ENCODE assay signal across 15 mouse cellular contexts in genomic region chr16:45923731-45924424, GRCm38 (mm10). TPM values are rescaled to one million over a fixed set of nuclear protein-coding genes. Genes with fewer than 3 reads are reported as not detected.
DNase-seq lines count a peak whose midpoint lies in the region; ATAC-seq and TF ChIP-seq lines count a peak whose summit lies in the region.
"Had no signal": no experiment of that assay in that cellular context is flagged by ENCODE, and none has a peak within 500 bp of the region (broad histone marks: within the 10 kb centered on the region; RNA-seq: fewer than 3 reads in every experiment).

No protein-coding gene starts in this region.

- DNase-seq in heart, adult 8-10 months (ENCODE audit: low spot score), result peak; percentile 34
- DNase-seq in heart, postnatal 4 days, result no peak
- no peak for DNase-seq in lung, postnatal 0 days (ENCODE audit: low spot score)
- DNase-seq in lung, postnatal 10 days, result no peak
- DNase-seq in heart, postnatal 0 days (ENCODE audit: low spot score), result no peak
- peak; percentile 20 for DNase-seq in yolk sac, embryonic 10.5 days (ENCODE audit: low spot score)
- no peak for DNase-seq in thymus, postnatal 25 days
- DNase-seq in adrenal gland, postnatal 36 days, result no peak
- DNase-seq: adrenal gland, postnatal 14 days; cerebellum, adult 11 months; lung, adult 18-20 months; right cerebral cortex, adult 18-20 months had no signal

- H3K4me1 ChIP-seq in lung, postnatal 0 days (ENCODE audit: insufficient read depth, low read depth, low read length), result peaks cover 40% of the 10 kb centered on the region; the same call in 1 of the 2 replicates
- peaks cover 25% of the 10 kb centered on the region for H3K4me1 ChIP-seq in heart, postnatal 0 days (ENCODE audit: control insufficient read depth, insufficient read depth)
- H3K4me1 ChIP-seq: midbrain, embryonic 12.5 days had no signal

- no peaks in the 10 kb centered on the region for H3K27me3 ChIP-seq in lung, postnatal 0 days (replicated peaks; ENCODE audit: insufficient read depth, low read length)
- H3K27me3 ChIP-seq in heart, postnatal 0 days (ENCODE audit: control insufficient read depth, insufficient read depth, low read length), result no peaks in the 10 kb centered on the region
- H3K27me3 ChIP-seq: embryonic facial prominence, embryonic 15.5 days; midbrain, embryonic 12.5 days had no signal

- H3K36me3 ChIP-seq in lung, postnatal 0 days (ENCODE audit: insufficient read depth, low read length), result no peaks in the 10 kb centered on the region
- H3K36me3 ChIP-seq in heart, postnatal 0 days (replicated peaks; ENCODE audit: control insufficient read depth, insufficient read depth, low read length), result no peaks in the 10 kb centered on the region
- H3K36me3 ChIP-seq: embryonic facial prominence, embryonic 15.5 days; midbrain, embryonic 12.5 days had no signal

- H3K9ac ChIP-seq in lung, postnatal 0 days (replicated peaks; ENCODE audit: low read depth), result no peak overlapping the region
- H3K9ac ChIP-seq in heart, postnatal 0 days (replicated peaks; ENCODE audit: low read depth, low read length), result no peak overlapping the region
- H3K9ac ChIP-seq: embryonic facial prominence, embryonic 15.5 days; midbrain, embryonic 12.5 days had no signal

- no peak overlapping the region for H3K4me3 ChIP-seq in lung, postnatal 0 days (ENCODE audit: low read depth, low read length)
- H3K4me3 ChIP-seq in heart, postnatal 0 days (ENCODE audit: low read depth, low read length), result no peak overlapping the region
- H3K4me3 ChIP-seq: embryonic facial prominence, embryonic 15.5 days; left cerebral cortex, adult 2 months; midbrain, embryonic 12.5 days had no signal

- 41% methylated on average over 6 of the region's 6 CpGs for WGBS in lung, postnatal 0 days
- 49% methylated on average over 6 of the region's 6 CpGs for WGBS in heart, postnatal 0 days

- 0 out of 2 replicates have a peak overlapping the region, but pooled peaks have one; percentile 51 for H3K27ac ChIP-seq in lung, postnatal 0 days (ENCODE audit: low read length)
- H3K27ac ChIP-seq in heart, postnatal 0 days (ENCODE audit: low read depth), result peak overlapping the region; percentile 46; the same call in 1 of the 2 replicates
- H3K27ac ChIP-seq: left cerebral cortex, adult 2 months; midbrain, embryonic 12.5 days had no signal

- no peaks in the 10 kb centered on the region for H3K9me3 ChIP-seq in lung, postnatal 0 days (ENCODE audit: low read length)
- H3K9me3 ChIP-seq in heart, postnatal 0 days (replicated peaks; ENCODE audit: control insufficient read depth, low read length), result no peaks in the 10 kb centered on the region
- H3K9me3 ChIP-seq: embryonic facial prominence, embryonic 15.5 days; midbrain, embryonic 12.5 days had no signal

- no peak overlapping the region for H3K4me2 ChIP-seq in lung, postnatal 0 days (replicated peaks; ENCODE audit: low read depth, low read length)
- H3K4me2 ChIP-seq in heart, postnatal 0 days (ENCODE audit: low read depth, low read length), result no peak overlapping the region
- H3K4me2 ChIP-seq: embryonic facial prominence, embryonic 15.5 days; midbrain, embryonic 12.5 days had no signal

- no peak for TF ChIP-seq CTCF in lung, postnatal 0 days (IDR thresholded peaks at IDR 0.05)
- TF ChIP-seq CTCF in heart, postnatal 0 days (IDR thresholded peaks at IDR 0.05; ENCODE audit: low read depth), result no peak

- 0 out of 2 replicates have a peak, but pooled peaks have one; percentile 8 for ATAC-seq in lung, postnatal 0 days
- ATAC-seq in heart, postnatal 0 days (ENCODE audit: insufficient read depth, low read depth), result no peak

- no peak for TF ChIP-seq EP300 in lung, postnatal 0 days (IDR thresholded peaks at IDR 0.05)
- no peak for TF ChIP-seq EP300 in heart, postnatal 0 days (IDR thresholded peaks at IDR 0.05; ENCODE audit: low read depth)

RNA-seq across cellular contexts. Expression of gene Phldb2, which starts 29.5 kb away (rescaled TPM):
- total RNA-seq in heart, adult 8-10 months (2022), result 10 to 100 TPM; 11.3 to 12.6 (median 11.8) TPM
- total RNA-seq in heart, postnatal 4 days (2021), result 10 to 100 TPM; 87.3 to 88.9 TPM
- polyA plus RNA-seq in lung, postnatal 0 days (2015; fragmentation: Nextera tagmentation; extraction: Ambion mirVana), result 54.2 and 66.7 TPM in 2 replicates
- total RNA-seq in heart, postnatal 0 days (2014; rRNA removed; ENCODE audit: low replicate concordance), result 33.2 and 39.2 TPM in 2 replicates
- polyA plus RNA-seq in heart, postnatal 0 days (2015; fragmentation: Nextera tagmentation; extraction: Ambion mirVana), result 28.9 and 32.8 TPM in 2 replicates
- 10 to 100 TPM; 29.8 to 50.3 TPM for total RNA-seq in adrenal gland, postnatal 36 days (2021)

Comparison
In these comparisons a context has a peak if more than half of its experiments do, and no peak if none do; other contexts are left out.
1. DNase-seq: peak in heart, adult 8-10 months (single experiment) and yolk sac, embryonic 10.5 days (single experiment); none in heart, postnatal 4 days (single experiment), lung, postnatal 0 days (single experiment), lung, postnatal 10 days (single experiment), heart, postnatal 0 days (single experiment), thymus, postnatal 25 days (single experiment) and adrenal gland, postnatal 36 days (0 of 2).